Mouse (Mus musculus): ENCODE data around the gene Ankrd9. TPM values are rescaled to one million over a fixed set of nuclear protein-coding genes. Genes with fewer than 3 reads are reported as not detected.

Ankrd9 gene
- polyA plus RNA-seq, 1 experiment from 2014 or later = 15.4 TPM

- 74% methylated on average over 4 of the region's 4 CpGs for WGBS
- Histone ChIP-seq H3K27ac (no peak overlapping the region), H3K4me2 (no peak overlapping the region), H3K4me3 (no peak overlapping the region), H3K4me1 (replicated peaks) (0 out of 2 replicates have a peak, but pooled peaks cover 1% of the 10 kb centered on the region), H3K27me3 (no peaks in the 10 kb centered on the region), H3K9ac (no peak overlapping the region), H3K36me3 (peaks cover 14% of the 10 kb centered on the region), H3K9me3 (replicated peaks) (no peaks in the 10 kb centered on the region)
- ATAC-seq (replicated peaks; ENCODE audit: insufficient number of reproducible peaks, insufficient read depth, low FRiP score, low read depth) = no peak
Measured at GRCm38 (mm10) chr12:110954351-110954991, 24.4 kb downstream of the Ankrd9 start.

GRCm38 (mm10) chr12:110953900-110954299 is 24.9 kb downstream of the Ankrd9 start:
- Histone ChIP-seq H3K27ac (no peak overlapping the region), H3K9me3 (replicated peaks) (no peaks in the 10 kb centered on the region), H3K9ac (no peak overlapping the region), H3K4me3 (no peak overlapping the region), H3K27me3 (no peaks in the 10 kb centered on the region), H3K4me1 (replicated peaks) (0 out of 2 replicates have a peak, but pooled peaks cover 5% of the 10 kb centered on the region), H3K36me3 (peaks cover 14% of the 10 kb centered on the region), H3K4me2 (no peak overlapping the region)
- WGBS = 84% methylated on average over 2 of the region's 2 CpGs
- ATAC-seq (replicated peaks; ENCODE audit: insufficient number of reproducible peaks, insufficient read depth, low FRiP score, low read depth) = no peak

GRCm38 (mm10) chr12:110953443-110953842 is 25.4 kb downstream of the Ankrd9 start:
- Histone ChIP-seq H3K27me3 (no peaks in the 10 kb centered on the region), H3K9me3 (replicated peaks) (no peaks in the 10 kb centered on the region), H3K36me3 (peaks cover 14% of the 10 kb centered on the region), H3K4me1 (replicated peaks) (0 out of 2 replicates have a peak, but pooled peaks cover 5% of the 10 kb centered on the region), H3K4me3 (no peak overlapping the region), H3K4me2 (no peak overlapping the region), H3K9ac (no peak overlapping the region), H3K27ac (no peak overlapping the region)
- WGBS = 82% methylated on average over 3 of the region's 3 CpGs
- ATAC-seq (replicated peaks; ENCODE audit: insufficient number of reproducible peaks, insufficient read depth, low FRiP score, low read depth) = no peak

GRCm38 (mm10) chr12:110952628-110953385 is 26.0 kb downstream of the Ankrd9 start:
- Histone ChIP-seq H3K27me3 (no peaks in the 10 kb centered on the region), H3K9me3 (replicated peaks) (no peaks in the 10 kb centered on the region), H3K4me2 (no peak overlapping the region), H3K4me3 (no peak overlapping the region), H3K27ac (no peak overlapping the region), H3K9ac (no peak overlapping the region), H3K4me1 (replicated peaks) (peaks cover 10% of the 10 kb centered on the region; the same call in 1 of the 2 replicates), H3K36me3 (peaks cover 14% of the 10 kb centered on the region)
- no peak for ATAC-seq (replicated peaks; ENCODE audit: insufficient number of reproducible peaks, insufficient read depth, low FRiP score, low read depth)
- WGBS = 83% methylated on average over 6 of the region's 6 CpGs

GRCm38 (mm10) chr12:110951236-110951635 is 27.6 kb downstream of the Ankrd9 start:
- ATAC-seq (replicated peaks; ENCODE audit: insufficient number of reproducible peaks, insufficient read depth, low FRiP score, low read depth) = no peak

GRCm38 (mm10) chr12:110950151-110950550 is 28.7 kb downstream of the Ankrd9 start:
- no peaks in the 10 kb centered on the region for H3K9me3 ChIP-seq (replicated peaks)
- no peak overlapping the region for H3K9ac ChIP-seq
- H3K27me3 ChIP-seq = no peaks in the 10 kb centered on the region
- H3K36me3 ChIP-seq = peaks cover 8% of the 10 kb centered on the region; the same call in 1 of the 2 replicates
- H3K27ac ChIP-seq = no peak overlapping the region
- no peak overlapping the region for H3K4me2 ChIP-seq
- 90% methylated on average over 4 of the region's 4 CpGs for WGBS
- H3K4me1 ChIP-seq (replicated peaks) = peaks cover 12% of the 10 kb centered on the region; the same call in 1 of the 2 replicates
- no peak for ATAC-seq (replicated peaks; ENCODE audit: insufficient number of reproducible peaks, insufficient read depth, low FRiP score, low read depth)
- no peak overlapping the region for H3K4me3 ChIP-seq

More at GRCm38 (mm10) chr12:110951236-110951635, 27.6 kb downstream of the Ankrd9 start:
- Histone ChIP-seq H3K27me3 (no peaks in the 10 kb centered on the region), H3K27ac (no peak overlapping the region), H3K36me3 (peaks cover 10% of the 10 kb centered on the region), H3K9ac (no peak overlapping the region), H3K4me2 (no peak overlapping the region), H3K4me1 (replicated peaks) (peaks cover 12% of the 10 kb centered on the region; the same call in 1 of the 2 replicates), H3K9me3 (replicated peaks) (no peaks in the 10 kb centered on the region), H3K4me3 (no peak overlapping the region)
- WGBS = 82% methylated on average over 7 of the region's 7 CpGs

GRCm38 (mm10) chr12:110949410-110949809 is 29.4 kb downstream of the Ankrd9 start:
- no peak for ATAC-seq (replicated peaks; ENCODE audit: insufficient number of reproducible peaks, insufficient read depth, low FRiP score, low read depth)

GRCm38 (mm10) chr12:110948910-110949201 is 30.0 kb downstream of the Ankrd9 start:
- H3K27me3 ChIP-seq = no peaks in the 10 kb centered on the region
- 86% methylated on average over 3 of the region's 3 CpGs for WGBS
- H3K9me3 ChIP-seq (replicated peaks) = no peaks in the 10 kb centered on the region
- no peak overlapping the region for H3K4me3 ChIP-seq
- no peak overlapping the region for H3K4me2 ChIP-seq
- no peak overlapping the region for H3K27ac ChIP-seq
- no peak for ATAC-seq (replicated peaks; ENCODE audit: insufficient number of reproducible peaks, insufficient read depth, low FRiP score, low read depth)
- H3K36me3 ChIP-seq = 0 out of 2 replicates have a peak, but pooled peaks cover 7% of the 10 kb centered on the region
- H3K4me1 ChIP-seq (replicated peaks) = peaks cover 12% of the 10 kb centered on the region; the same call in 1 of the 2 replicates
- H3K9ac ChIP-seq = no peak overlapping the region

More at GRCm38 (mm10) chr12:110949410-110949809, 29.4 kb downstream of the Ankrd9 start:
- H3K4me1 ChIP-seq (replicated peaks) = peaks cover 12% of the 10 kb centered on the region; the same call in 1 of the 2 replicates
- H3K27me3 ChIP-seq = no peaks in the 10 kb centered on the region
- H3K9ac ChIP-seq = no peak overlapping the region
- H3K36me3 ChIP-seq = 0 out of 2 replicates have a peak, but pooled peaks cover 7% of the 10 kb centered on the region
- H3K27ac ChIP-seq = 0 out of 2 replicates have a peak overlapping the region, but pooled peaks have one; percentile 21
- no peak overlapping the region for H3K4me3 ChIP-seq
- 83% methylated on average over 1 of the region's 1 CpGs for WGBS
- no peaks in the 10 kb centered on the region for H3K9me3 ChIP-seq (replicated peaks)
- no peak overlapping the region for H3K4me2 ChIP-seq

GRCm38 (mm10) chr12:110948082-110948909 is 30.5 kb downstream of the Ankrd9 start:
- ATAC-seq (replicated peaks; ENCODE audit: insufficient number of reproducible peaks, insufficient read depth, low FRiP score, low read depth) = no peak
- Histone ChIP-seq H3K4me2 (no peak overlapping the region), H3K27ac (no peak overlapping the region), H3K9me3 (replicated peaks) (no peaks in the 10 kb centered on the region), H3K27me3 (no peaks in the 10 kb centered on the region), H3K36me3 (0 out of 2 replicates have a peak, but pooled peaks cover 7% of the 10 kb centered on the region), H3K9ac (no peak overlapping the region), H3K4me3 (no peak overlapping the region), H3K4me1 (replicated peaks) (peaks cover 12% of the 10 kb centered on the region; the same call in 1 of the 2 replicates)
- 81% methylated on average over 6 of the region's 6 CpGs for WGBS

GRCm38 (mm10) chr12:110946216-110946615 is 32.6 kb downstream of the Ankrd9 start:
- no peak overlapping the region for H3K4me2 ChIP-seq
- no peak overlapping the region for H3K27ac ChIP-seq
- H3K9me3 ChIP-seq (replicated peaks) = no peaks in the 10 kb centered on the region
- 80% methylated on average over 7 of the region's 7 CpGs for WGBS
- H3K4me1 ChIP-seq (replicated peaks) = peaks cover 12% of the 10 kb centered on the region; the same call in 1 of the 2 replicates
- H3K36me3 ChIP-seq = 0 out of 2 replicates have a peak, but pooled peaks cover 7% of the 10 kb centered on the region
- ATAC-seq (replicated peaks; ENCODE audit: insufficient number of reproducible peaks, insufficient read depth, low FRiP score, low read depth) = no peak
- H3K4me3 ChIP-seq = no peak overlapping the region
- no peak overlapping the region for H3K9ac ChIP-seq
- H3K27me3 ChIP-seq = no peaks in the 10 kb centered on the region

GRCm38 (mm10) chr12:110940869-110941268 is 38.0 kb downstream of the Ankrd9 start:
- WGBS = 93% methylated on average over 3 of the region's 3 CpGs
- Histone ChIP-seq H3K4me1 (replicated peaks) (no peaks in the 10 kb centered on the region), H3K9ac (no peak overlapping the region), H3K36me3 (0 out of 2 replicates have a peak, but pooled peaks cover 8% of the 10 kb centered on the region), H3K27me3 (no peaks in the 10 kb centered on the region), H3K9me3 (replicated peaks) (no peaks in the 10 kb centered on the region), H3K4me2 (no peak overlapping the region), H3K27ac (no peak overlapping the region), H3K4me3 (no peak overlapping the region)
- no peak for ATAC-seq (replicated peaks; ENCODE audit: insufficient number of reproducible peaks, insufficient read depth, low FRiP score, low read depth)

Data from heart, embryonic 15.5 days (tissue).